Mouse (Mus musculus): ENCODE measurements around the gene BC003965. TPM values are rescaled to one million over a fixed set of nuclear protein-coding genes. Genes with fewer than 3 reads are reported as not detected.

The BC003965 gene
- polyA plus RNA-seq, 1 experiment from 2014 or later: 31.1 TPM

Other genes starting within 250 kb of the BC003965 start
- gene Mapk8ip3, start 247.6 kb upstream of the BC003965 start, polyA plus RNA-seq (2015; fragmentation: Nextera tagmentation; extraction: Ambion mirVana): 92.2 and 101 TPM in 2 replicates
- 101 and 112 TPM in 2 replicates for gene Jpt2, start 223.9 kb upstream of the BC003965 start, polyA plus RNA-seq (2015; fragmentation: Nextera tagmentation; extraction: Ambion mirVana)
- gene Cramp1l, start 168.8 kb upstream of the BC003965 start, polyA plus RNA-seq (2015; fragmentation: Nextera tagmentation; extraction: Ambion mirVana): 6.3 and 6.7 TPM in 2 replicates
- 18.8 and 20.0 TPM in 2 replicates for gene Ift140, start 168.5 kb upstream of the BC003965 start, polyA plus RNA-seq (2015; fragmentation: Nextera tagmentation; extraction: Ambion mirVana)
- 10.9 TPM in 2 replicates for gene Tmem204, start 101.0 kb upstream of the BC003965 start, polyA plus RNA-seq (2015; fragmentation: Nextera tagmentation; extraction: Ambion mirVana)
- 51.3 and 58.9 TPM in 2 replicates for gene Telo2, start 68.6 kb upstream of the BC003965 start, polyA plus RNA-seq (2015; fragmentation: Nextera tagmentation; extraction: Ambion mirVana)
- not detected in 2 replicates for gene Ptx4, start 63.8 kb upstream of the BC003965 start, polyA plus RNA-seq (2015; fragmentation: Nextera tagmentation; extraction: Ambion mirVana)
- 29.4 and 32.2 TPM in 2 replicates for gene Clcn7, start 51.2 kb upstream of the BC003965 start, polyA plus RNA-seq (2015; fragmentation: Nextera tagmentation; extraction: Ambion mirVana)
- not detected in 2 replicates for gene Ccdc154, start 22.1 kb upstream of the BC003965 start, polyA plus RNA-seq (2015; fragmentation: Nextera tagmentation; extraction: Ambion mirVana)
- not detected in 2 replicates for gene Gm38655, start 9.1 kb upstream of the BC003965 start, polyA plus RNA-seq (2015; fragmentation: Nextera tagmentation; extraction: Ambion mirVana)
- gene Unkl, start 3.8 kb downstream of the BC003965 start, polyA plus RNA-seq (2015; fragmentation: Nextera tagmentation; extraction: Ambion mirVana): 15.1 and 16.2 TPM in 2 replicates
- gene Gnptg, start 55.6 kb downstream of the BC003965 start, polyA plus RNA-seq (2015; fragmentation: Nextera tagmentation; extraction: Ambion mirVana): 104 and 107 TPM in 2 replicates
- gene Tsr3, start 55.6 kb downstream of the BC003965 start, polyA plus RNA-seq (2015; fragmentation: Nextera tagmentation; extraction: Ambion mirVana): 60.2 and 61.4 TPM in 2 replicates
- 19.6 and 20.4 TPM in 2 replicates for gene Baiap3, start 71.8 kb downstream of the BC003965 start, polyA plus RNA-seq (2015; fragmentation: Nextera tagmentation; extraction: Ambion mirVana)
- gene Ube2i, start 90.1 kb downstream of the BC003965 start, polyA plus RNA-seq (2015; fragmentation: Nextera tagmentation; extraction: Ambion mirVana): 447 and 462 TPM in 2 replicates
- 0.13 TPM in 1 of 2 replicates, not detected in the other for gene Prss34, start 113.8 kb downstream of the BC003965 start, polyA plus RNA-seq (2015; fragmentation: Nextera tagmentation; extraction: Ambion mirVana)
- gene Prss28, start 124.1 kb downstream of the BC003965 start, polyA plus RNA-seq (2015; fragmentation: Nextera tagmentation; extraction: Ambion mirVana): not detected in 2 replicates
- not detected in 2 replicates for gene Prss29, start 134.1 kb downstream of the BC003965 start, polyA plus RNA-seq (2015; fragmentation: Nextera tagmentation; extraction: Ambion mirVana)
- gene Tpsab1, start 161.0 kb downstream of the BC003965 start, polyA plus RNA-seq (2015; fragmentation: Nextera tagmentation; extraction: Ambion mirVana): not detected in 2 replicates
- 0.14 and 0.23 TPM in 2 replicates for gene Tpsb2, start 181.8 kb downstream of the BC003965 start, polyA plus RNA-seq (2015; fragmentation: Nextera tagmentation; extraction: Ambion mirVana)
- gene Tpsg1, start 184.7 kb downstream of the BC003965 start, polyA plus RNA-seq (2015; fragmentation: Nextera tagmentation; extraction: Ambion mirVana): 0.64 and 0.79 TPM in 2 replicates
- gene Cacna1h, start 249.2 kb downstream of the BC003965 start, polyA plus RNA-seq (2015; fragmentation: Nextera tagmentation; extraction: Ambion mirVana): 10.0 and 10.6 TPM in 2 replicates

All from hindbrain, embryonic 15.5 days (tissue).